Mouse (Mus musculus): Measurements from ENCODE around the gene Ccdc61. TPM values are rescaled to one million over a fixed set of nuclear protein-coding genes. Genes with fewer than 3 reads are reported as not detected.

The Ccdc61 gene
- polyA plus RNA-seq, 1 experiment from 2014 or later = 21.2 TPM

- Histone ChIP-seq H3K4me1 (ENCODE audit: control insufficient read depth, insufficient read depth, low read length) (peaks cover 11% of the 10 kb centered on the region; the same call in 1 of the 2 replicates), H3K36me3 (ENCODE audit: control insufficient read depth, insufficient read depth, low read length) (no peaks in the 10 kb centered on the region), H3K4me3 (replicated peaks; ENCODE audit: low read length) (no peak overlapping the region), H3K9ac (ENCODE audit: low read length) (no peak overlapping the region), H3K27me3 (ENCODE audit: control insufficient read depth, insufficient read depth, low read length) (no peaks in the 10 kb centered on the region), H3K27ac (ENCODE audit: low read length) (no peak overlapping the region), H3K9me3 (replicated peaks; ENCODE audit: control insufficient read depth, low read length) (no peaks in the 10 kb centered on the region), H3K4me2 (ENCODE audit: low read depth, low read length) (no peak overlapping the region)
- 21% methylated on average over 5 of the region's 5 CpGs for WGBS
- no peak for ATAC-seq (ENCODE audit: insufficient read depth, low FRiP score)
These were observed 65.4 kb downstream of the Ccdc61 start for GRCm38 (mm10) chr7:18844811-18845210.

DNA sequence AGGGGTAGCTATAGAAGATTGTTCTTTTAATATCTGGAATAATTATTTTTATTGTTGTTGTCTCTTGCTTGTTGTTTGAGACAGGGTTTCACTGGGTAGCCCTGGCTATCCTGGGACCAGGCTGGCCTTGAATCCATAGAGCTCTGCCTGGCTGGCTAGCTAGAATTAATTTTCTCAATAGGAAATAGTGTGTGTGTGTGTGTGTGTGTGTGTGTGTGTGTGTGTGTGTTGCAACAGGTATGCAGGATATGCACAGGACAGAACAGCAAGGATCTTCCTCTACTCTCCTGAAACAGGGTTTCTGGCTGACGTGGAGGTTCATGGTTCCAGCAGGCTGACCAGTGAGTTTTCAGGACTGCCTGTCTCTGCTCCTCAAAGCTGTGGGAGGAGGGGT, 69.0 kb downstream of the Ccdc61 start:
- no peaks in the 10 kb centered on the region for H3K36me3 ChIP-seq (ENCODE audit: control insufficient read depth, insufficient read depth, low read length)
- H3K4me1 ChIP-seq (ENCODE audit: control insufficient read depth, insufficient read depth, low read length) = peaks cover 6% of the 10 kb centered on the region; the same call in 1 of the 2 replicates
- WGBS = 75% methylated on average over 1 of the region's 1 CpGs
- peak overlapping the region; percentile 71 for H3K4me2 ChIP-seq (ENCODE audit: low read depth, low read length)
- peak overlapping the region; percentile 71 for H3K9ac ChIP-seq (ENCODE audit: low read length)
- H3K9me3 ChIP-seq (replicated peaks; ENCODE audit: control insufficient read depth, low read length) = no peaks in the 10 kb centered on the region
- no peaks in the 10 kb centered on the region for H3K27me3 ChIP-seq (ENCODE audit: control insufficient read depth, insufficient read depth, low read length)
- peak overlapping the region; percentile 43 for H3K4me3 ChIP-seq (replicated peaks; ENCODE audit: low read length)
- peak overlapping the region; percentile 93 for H3K27ac ChIP-seq (ENCODE audit: low read length)
- ATAC-seq (ENCODE audit: insufficient read depth, low FRiP score) = no peak; the same call in 1 of the 2 replicates

Other genes with a start within 250 kb of the Ccdc61 start
- not detected in 2 replicates for gene Psg20, start 224.2 kb downstream of the Ccdc61 start, polyA plus RNA-seq (2015; fragmentation: Nextera tagmentation; extraction: Ambion mirVana)
- not detected in 2 replicates for gene Psg22, start 192.3 kb downstream of the Ccdc61 start, polyA plus RNA-seq (2015; fragmentation: Nextera tagmentation; extraction: Ambion mirVana)
- gene Psg19, start 111.9 kb downstream of the Ccdc61 start, polyA plus RNA-seq (2015; fragmentation: Nextera tagmentation; extraction: Ambion mirVana) = not detected in 2 replicates
- 0.10 TPM in 1 of 2 replicates, not detected in the other for gene Psg17, start 88.8 kb downstream of the Ccdc61 start, polyA plus RNA-seq (2015; fragmentation: Nextera tagmentation; extraction: Ambion mirVana)
- 1.3 and 2.1 TPM in 2 replicates for gene Mill2, start 70.4 kb downstream of the Ccdc61 start, polyA plus RNA-seq (2015; fragmentation: Nextera tagmentation; extraction: Ambion mirVana)
- gene Pglyrp1, start 39.1 kb downstream of the Ccdc61 start, polyA plus RNA-seq (2015; fragmentation: Nextera tagmentation; extraction: Ambion mirVana) = 119 and 175 TPM in 2 replicates
- 0.39 and 0.62 TPM in 2 replicates for gene Nova2, start 15.5 kb upstream of the Ccdc61 start, polyA plus RNA-seq (2015; fragmentation: Nextera tagmentation; extraction: Ambion mirVana)
- not detected in 2 replicates for gene Nanos2, start 77.0 kb upstream of the Ccdc61 start, polyA plus RNA-seq (2015; fragmentation: Nextera tagmentation; extraction: Ambion mirVana)
- gene Mypop, start 80.8 kb upstream of the Ccdc61 start, polyA plus RNA-seq (2015; fragmentation: Nextera tagmentation; extraction: Ambion mirVana) = 1.6 and 2.3 TPM in 2 replicates
- gene Irf2bp1, start 93.6 kb upstream of the Ccdc61 start, polyA plus RNA-seq (2015; fragmentation: Nextera tagmentation; extraction: Ambion mirVana) = 10.7 and 14.3 TPM in 2 replicates
- 32.5 and 37.1 TPM in 2 replicates for gene Foxa3, start 113.1 kb upstream of the Ccdc61 start, polyA plus RNA-seq (2015; fragmentation: Nextera tagmentation; extraction: Ambion mirVana)
- 20.2 and 22.5 TPM in 2 replicates for gene Sympk, start 114.0 kb upstream of the Ccdc61 start, polyA plus RNA-seq (2015; fragmentation: Nextera tagmentation; extraction: Ambion mirVana)
- not detected in 2 replicates for gene Rsph6a, start 144.3 kb upstream of the Ccdc61 start, polyA plus RNA-seq (2015; fragmentation: Nextera tagmentation; extraction: Ambion mirVana)
- gene Dmwd, start 165.8 kb upstream of the Ccdc61 start, polyA plus RNA-seq (2015; fragmentation: Nextera tagmentation; extraction: Ambion mirVana) = 7.7 and 8.3 TPM in 2 replicates
- gene Dmpk, start 173.4 kb upstream of the Ccdc61 start, polyA plus RNA-seq (2015; fragmentation: Nextera tagmentation; extraction: Ambion mirVana) = 84.7 and 98.1 TPM in 2 replicates
- 8.8 and 10.4 TPM in 2 replicates for gene Six5, start 184.2 kb upstream of the Ccdc61 start, polyA plus RNA-seq (2015; fragmentation: Nextera tagmentation; extraction: Ambion mirVana)
- 2.2 and 2.5 TPM in 2 replicates for gene Gm4969, start 208.0 kb upstream of the Ccdc61 start, polyA plus RNA-seq (2015; fragmentation: Nextera tagmentation; extraction: Ambion mirVana)
- 13.5 and 15.3 TPM in 2 replicates for gene Fbxo46, start 209.4 kb upstream of the Ccdc61 start, polyA plus RNA-seq (2015; fragmentation: Nextera tagmentation; extraction: Ambion mirVana)
- gene Qpctl, start 238.9 kb upstream of the Ccdc61 start, polyA plus RNA-seq (2015; fragmentation: Nextera tagmentation; extraction: Ambion mirVana) = 14.1 and 14.8 TPM in 2 replicates
- 123 and 136 TPM in 2 replicates for gene Snrpd2, start 239.3 kb upstream of the Ccdc61 start, polyA plus RNA-seq (2015; fragmentation: Nextera tagmentation; extraction: Ambion mirVana)

All from stomach, embryonic 16.5 days (tissue).